Mouse (Mus musculus): ENCODE results near the gene Eefsec.
A peak's percentile ranks its signal among the peaks of the same experiment; 100 is the strongest.

Gene Eefsec

GRCm38 (mm10) chr6:88340761-88341160 is 105.6 kb downstream of the Eefsec start:
- DNase-seq (ENCODE audit: low spot score), result no peak

GRCm38 (mm10) chr6:88329336-88329735 is 117.0 kb downstream of the Eefsec start:
- no peak for DNase-seq (ENCODE audit: low spot score)

- peak; percentile 68 for DNase-seq (ENCODE audit: low spot score)
These were observed 124.5 kb downstream of the Eefsec start for GRCm38 (mm10) chr6:88321879-88322278.

GRCm38 (mm10) chr6:88321253-88321652 is 125.1 kb downstream of the Eefsec start:
- no peak for DNase-seq (ENCODE audit: low spot score)

- no peak for DNase-seq (ENCODE audit: low spot score)
These were observed 126.6 kb downstream of the Eefsec start for GRCm38 (mm10) chr6:88319735-88320134.

- no peak for DNase-seq (ENCODE audit: low spot score)
These were observed 131.0 kb downstream of the Eefsec start for GRCm38 (mm10) chr6:88315295-88315694.

GRCm38 (mm10) chr6:88313937-88314336 is 132.4 kb downstream of the Eefsec start:
- no peak for DNase-seq (ENCODE audit: low spot score)

- DNase-seq (ENCODE audit: low spot score), result no peak
These were observed 134.7 kb downstream of the Eefsec start for GRCm38 (mm10) chr6:88311593-88311992.

- DNase-seq (ENCODE audit: low spot score), result no peak
These were observed 140.1 kb downstream of the Eefsec start for GRCm38 (mm10) chr6:88306100-88306746.

- no peak for DNase-seq (ENCODE audit: low spot score)
These were observed 145.1 kb downstream of the Eefsec start for GRCm38 (mm10) chr6:88301234-88301633.

- no peak for DNase-seq (ENCODE audit: low spot score)
These were observed 146.8 kb downstream of the Eefsec start for GRCm38 (mm10) chr6:88299491-88299890.

- peak; percentile 44 for DNase-seq (ENCODE audit: low spot score)
These were observed 153.9 kb downstream of the Eefsec start for GRCm38 (mm10) chr6:88292274-88292909.

GRCm38 (mm10) chr6:88290129-88290766 is 156.1 kb downstream of the Eefsec start:
- DNase-seq (ENCODE audit: low spot score), result no peak

GRCm38 (mm10) chr6:88278141-88278540 is 168.2 kb downstream of the Eefsec start:
- no peak for DNase-seq (ENCODE audit: low spot score)

GRCm38 (mm10) chr6:88277242-88277641 is 169.1 kb downstream of the Eefsec start:
- no peak for DNase-seq (ENCODE audit: low spot score)

- DNase-seq (ENCODE audit: low spot score), result no peak
These were observed 170.1 kb downstream of the Eefsec start for GRCm38 (mm10) chr6:88276221-88276620.

- no peak for DNase-seq (ENCODE audit: low spot score)
These were observed 171.7 kb downstream of the Eefsec start for GRCm38 (mm10) chr6:88274623-88275022.

- DNase-seq (ENCODE audit: low spot score), result no peak
These were observed 178.4 kb downstream of the Eefsec start for GRCm38 (mm10) chr6:88267970-88268369.

GRCm38 (mm10) chr6:88267068-88267467 is 179.3 kb downstream of the Eefsec start:
- DNase-seq (ENCODE audit: low spot score), result no peak

GRCm38 (mm10) chr6:88266055-88266454 is 180.3 kb downstream of the Eefsec start:
- DNase-seq (ENCODE audit: low spot score), result no peak

- no peak for DNase-seq (ENCODE audit: low spot score)
These were observed 181.0 kb downstream of the Eefsec start for GRCm38 (mm10) chr6:88265355-88265754.

- DNase-seq (ENCODE audit: low spot score), result no peak
These were observed 184.2 kb downstream of the Eefsec start for GRCm38 (mm10) chr6:88262160-88262559.

- DNase-seq (ENCODE audit: low spot score), result no peak
These were observed 185.7 kb downstream of the Eefsec start for GRCm38 (mm10) chr6:88260645-88261044.

All from urinary bladder, postnatal 14 days (tissue).